Mouse (Mus musculus) intestine, embryonic 14.5 days (tissue): ENCODE results near the gene Gtsf1l. TPM values are rescaled to one million over a fixed set of nuclear protein-coding genes. Genes with fewer than 3 reads are reported as not detected.

Source experiments
- ATAC-seq: fragments of 200-750 bp; cut with Nextera tagmentation; replicated peaks from 2 replicates; pipeline ENCODE4 v1.8.0; 2017; ENCODE audit warnings: low read depth, moderate number of reproducible peaks, moderate TSS enrichment, moderate library complexity; ENCODE audit not compliant: low FRiP score, low TSS enrichment
- DNase-seq: peaks from one replicate; pipeline ENCODE4 v3.0.0-alpha.2; 2018; ENCODE audit warnings: low spot score
- H3K27ac ChIP-seq: fragments of 300-500 bp; sonication (generic); 2 replicates; pipeline ENCODE4 v1.5.1; 2014; ENCODE audit warnings: low read depth, mild to moderate bottlenecking, control low read depth
- H3K27me3 ChIP-seq: fragments of 300-500 bp; sonication (generic); replicated peaks from 2 replicates; pipeline ENCODE4 v1.6.1; 2014; ENCODE audit warnings: low read length, control low read depth; ENCODE audit not compliant: control insufficient read depth, insufficient read depth
- H3K36me3 ChIP-seq: fragments of 300-500 bp; sonication (generic); 2 replicates; pipeline ENCODE4 v1.6.1; 2014; ENCODE audit warnings: low read length, control low read depth; ENCODE audit not compliant: control insufficient read depth, insufficient read depth
- H3K4me1 ChIP-seq: fragments of 300-500 bp; sonication (generic); replicated peaks from 2 replicates; pipeline ENCODE4 v1.6.1; 2014; ENCODE audit warnings: low read length, control low read depth, mixed read lengths; ENCODE audit not compliant: control insufficient read depth, insufficient read depth
- H3K4me2 ChIP-seq: fragments of 300-500 bp; sonication (generic); 2 replicates; pipeline ENCODE4 v1.6.1; 2014; ENCODE audit warnings: low read length
- H3K4me3 ChIP-seq: fragments of 300-500 bp; sonication (generic); 2 replicates; pipeline ENCODE4 v1.5.1; 2014; ENCODE audit warnings: low read depth, low read length, control low read depth, mixed read lengths
- H3K9ac ChIP-seq: fragments of 300-500 bp; sonication (generic); 2 replicates; pipeline ENCODE4 v1.6.1; 2014; ENCODE audit warnings: mild to moderate bottlenecking, low read length
- H3K9me3 ChIP-seq: fragments of 300-500 bp; sonication (generic); 2 replicates; pipeline ENCODE4 v1.6.1; 2016; ENCODE audit warnings: low read length, control low read depth; ENCODE audit not compliant: control insufficient read depth
- WGBS: fragments of 180-500 bp; shearing (Covaris S2); extraction: QIAGEN DNeasy Blood & Tissue Kit; methylation state at CpG from one replicate; pipeline ENCODE4 v1.1.7; 2014; 5-methylcytosine and 5-hydroxymethylcytosine counted together
- polyA plus RNA-seq: library from polyadenylated mRNA; unstranded; fragments of >200 nt; fragmentation: Nextera tagmentation; extraction: Ambion mirVana; gene quantifications from 2 replicates; pipeline ENCODE4 v1.2.1, GENCODE M21; 2014

Gtsf1l gene
- polyA plus RNA-seq, 1 experiment from 2014 or later, result not detected

GRCm38 (mm10) chr2:163099919-163100318, 12.3 kb upstream of the Gtsf1l start:
- Histone ChIP-seq H3K4me3 (no peak overlapping the region), H3K27me3 (no peaks in the 10 kb centered on the region), H3K36me3 (no peaks in the 10 kb centered on the region), H3K9me3 (no peaks in the 10 kb centered on the region), H3K4me1 (peaks cover 2% of the 10 kb centered on the region; the same call in 1 of the 2 replicates), H3K9ac (no peak overlapping the region), H3K4me2 (no peak overlapping the region), H3K27ac (no peak overlapping the region)
- DNase-seq (no peak), ATAC-seq (no peak)
- 42% methylated on average over 8 of the region's 8 CpGs for WGBS

- DNase-seq (no peak), ATAC-seq (no peak)
- no peaks in the 10 kb centered on the region for H3K36me3 ChIP-seq
- no peak overlapping the region for H3K4me2 ChIP-seq
- no peaks in the 10 kb centered on the region for H3K4me1 ChIP-seq
- H3K27ac ChIP-seq, result no peak overlapping the region
- 31% methylated on average over 3 of the region's 3 CpGs for WGBS
- no peaks in the 10 kb centered on the region for H3K27me3 ChIP-seq
- H3K9me3 ChIP-seq, result no peaks in the 10 kb centered on the region
- no peak overlapping the region for H3K4me3 ChIP-seq
- H3K9ac ChIP-seq, result no peak overlapping the region
These were observed 8.1 kb upstream of the Gtsf1l start for GRCm38 (mm10) chr2:163095784-163096183.

GRCm38 (mm10) chr2:163094909-163095308, 7.3 kb upstream of the Gtsf1l start:
- no peaks in the 10 kb centered on the region for H3K36me3 ChIP-seq
- no peak overlapping the region for H3K4me2 ChIP-seq
- DNase-seq (no peak), ATAC-seq (no peak)
- 93% methylated on average over 10 of the region's 10 CpGs for WGBS
- no peak overlapping the region for H3K9ac ChIP-seq
- no peak overlapping the region for H3K27ac ChIP-seq
- H3K9me3 ChIP-seq, result no peaks in the 10 kb centered on the region
- no peaks in the 10 kb centered on the region for H3K4me1 ChIP-seq
- no peaks in the 10 kb centered on the region for H3K27me3 ChIP-seq
- no peak overlapping the region for H3K4me3 ChIP-seq

- no peaks in the 10 kb centered on the region for H3K27me3 ChIP-seq
- no peaks in the 10 kb centered on the region for H3K36me3 ChIP-seq
- H3K9me3 ChIP-seq, result no peaks in the 10 kb centered on the region
- WGBS, result 76% methylated on average over 5 of the region's 5 CpGs
- H3K4me1 ChIP-seq, result no peaks in the 10 kb centered on the region
- ATAC-seq (no peak), DNase-seq (no peak)
- H3K4me3 ChIP-seq, result no peak overlapping the region
- H3K4me2 ChIP-seq, result no peak overlapping the region
- no peak overlapping the region for H3K27ac ChIP-seq
- no peak overlapping the region for H3K9ac ChIP-seq
These were observed 1.9 kb upstream of the Gtsf1l start for GRCm38 (mm10) chr2:163089475-163090123.

- ATAC-seq, result no peak
- 76% methylated on average over 8 of the region's 8 CpGs for WGBS
- H3K4me1 ChIP-seq, result no peaks in the 10 kb centered on the region
These were observed 1.1 kb downstream of the Gtsf1l start for GRCm38 (mm10) chr2:163086561-163086960.

GRCm38 (mm10) chr2:163085047-163085446, 2.6 kb downstream of the Gtsf1l start:
- Histone ChIP-seq H3K9me3 (no peaks in the 10 kb centered on the region), H3K4me3 (no peak overlapping the region), H3K9ac (no peak overlapping the region), H3K36me3 (0 out of 2 replicates have a peak, but pooled peaks cover 13% of the 10 kb centered on the region), H3K4me1 (no peaks in the 10 kb centered on the region), H3K4me2 (no peak overlapping the region), H3K27me3 (no peaks in the 10 kb centered on the region), H3K27ac (no peak overlapping the region)
- 85% methylated on average over 6 of the region's 6 CpGs for WGBS
- no peak for ATAC-seq
- no peak for DNase-seq

More at GRCm38 (mm10) chr2:163086561-163086960, 1.1 kb downstream of the Gtsf1l start:
- 0 out of 2 replicates have a peak, but pooled peaks cover 8% of the 10 kb centered on the region for H3K36me3 ChIP-seq
- H3K27me3 ChIP-seq, result no peaks in the 10 kb centered on the region
- DNase-seq, result no peak
- no peaks in the 10 kb centered on the region for H3K9me3 ChIP-seq
- H3K9ac ChIP-seq, result no peak overlapping the region
- no peak overlapping the region for H3K4me3 ChIP-seq
- H3K4me2 ChIP-seq, result no peak overlapping the region
- H3K27ac ChIP-seq, result no peak overlapping the region

- Histone ChIP-seq H3K9ac (no peak overlapping the region), H3K27ac (no peak overlapping the region), H3K4me2 (no peak overlapping the region), H3K4me1 (no peaks in the 10 kb centered on the region), H3K4me3 (no peak overlapping the region), H3K9me3 (no peaks in the 10 kb centered on the region), H3K36me3 (0 out of 2 replicates have a peak, but pooled peaks cover 16% of the 10 kb centered on the region), H3K27me3 (no peaks in the 10 kb centered on the region)
- DNase-seq, result no peak
- 81% methylated on average over 3 of the region's 3 CpGs for WGBS
- ATAC-seq, result no peak
These were observed 3.1 kb downstream of the Gtsf1l start for GRCm38 (mm10) chr2:163084519-163084918.

- Histone ChIP-seq H3K4me2 (no peak overlapping the region), H3K9me3 (no peaks in the 10 kb centered on the region), H3K27me3 (no peaks in the 10 kb centered on the region), H3K36me3 (peaks cover 21% of the 10 kb centered on the region; the same call in 1 of the 2 replicates), H3K27ac (no peak overlapping the region), H3K4me3 (no peak overlapping the region), H3K9ac (no peak overlapping the region), H3K4me1 (no peaks in the 10 kb centered on the region)
- no peak for DNase-seq
- 68% methylated on average over 5 of the region's 5 CpGs for WGBS
- ATAC-seq, result no peak
These were observed 5.1 kb downstream of the Gtsf1l start for GRCm38 (mm10) chr2:163082591-163082990.

GRCm38 (mm10) chr2:163079041-163079440, 8.6 kb downstream of the Gtsf1l start:
- Histone ChIP-seq H3K4me2 (no peak overlapping the region), H3K36me3 (peaks cover 31% of the 10 kb centered on the region), H3K9ac (no peak overlapping the region), H3K9me3 (no peaks in the 10 kb centered on the region), H3K4me1 (no peaks in the 10 kb centered on the region), H3K27me3 (no peaks in the 10 kb centered on the region), H3K27ac (no peak overlapping the region), H3K4me3 (no peak overlapping the region)
- no peak for ATAC-seq
- WGBS, result 94% methylated on average over 4 of the region's 4 CpGs
- DNase-seq, result no peak
